Mouse (Mus musculus) cerebellum, adult 2 months (tissue): Measurements from ENCODE around the gene Slc41a3. TPM values are rescaled to one million over a fixed set of nuclear protein-coding genes. Genes with fewer than 3 reads are reported as not detected.

Experiments
- DNase-seq, 2 experiments: peaks; one replicate each; pipeline ENCODE4 v3.0.0; 2021
- H3K27ac ChIP-seq: fragments of 200-500 bp; 2 replicates; pipeline ENCODE4 v1.5.1; 2012; ENCODE audit warnings: low read length, control low read depth, inconsistent platforms; ENCODE audit not compliant: insufficient read depth
- H3K27me3 ChIP-seq: fragments of 200-500 bp; 2 replicates; pipeline ENCODE4 v1.6.1; 2012; ENCODE audit warnings: inconsistent platforms, mild to moderate bottlenecking, low read length, moderate library complexity; ENCODE audit not compliant: control insufficient read depth, insufficient read depth
- H3K4me1 ChIP-seq: fragments of 200-500 bp; 2 replicates; pipeline ENCODE4 v1.6.1; 2011; ENCODE audit warnings: low read length; ENCODE audit not compliant: control insufficient read depth, insufficient read depth
- H3K4me3 ChIP-seq: fragments of 200-500 bp; replicated peaks from 2 replicates; pipeline ENCODE3; 2011; ENCODE audit warnings: mild to moderate bottlenecking, low read depth, low read length, control low read depth; ENCODE audit not compliant: insufficient read depth
- CTCF ChIP-seq: fragments of 200-500 bp; IDR thresholded peaks from 2 replicates; pipeline ENCODE4 v1.5.1; 2011; ENCODE audit warnings: low read depth, mild to moderate bottlenecking, control low read depth, low read length, moderate library complexity, borderline replicate concordance; ENCODE audit not compliant: insufficient read depth
- POLR2A ChIP-seq: fragments of 200-500 bp; IDR thresholded peaks from 2 replicates; pipeline ENCODE4 v1.6.1; 2011; ENCODE audit warnings: low read length, control low read depth, borderline replicate concordance; ENCODE audit not compliant: insufficient read depth
- WGBS: fragments of 180-500 bp; shearing (Covaris S2); methylation state at CpG from one replicate; pipeline ENCODE4 v1.1.7; 2018; 5-methylcytosine and 5-hydroxymethylcytosine counted together
- polyA plus RNA-seq: library from polyadenylated mRNA; depleted of rRNA; stranded (reverse); fragments of >200 nt; gene quantifications from 2 replicates; pipeline ENCODE4 v1.2.3, GENCODE M21; 2012

The Slc41a3 gene
- polyA plus RNA-seq, 1 experiment = 32.8 TPM

DNA sequence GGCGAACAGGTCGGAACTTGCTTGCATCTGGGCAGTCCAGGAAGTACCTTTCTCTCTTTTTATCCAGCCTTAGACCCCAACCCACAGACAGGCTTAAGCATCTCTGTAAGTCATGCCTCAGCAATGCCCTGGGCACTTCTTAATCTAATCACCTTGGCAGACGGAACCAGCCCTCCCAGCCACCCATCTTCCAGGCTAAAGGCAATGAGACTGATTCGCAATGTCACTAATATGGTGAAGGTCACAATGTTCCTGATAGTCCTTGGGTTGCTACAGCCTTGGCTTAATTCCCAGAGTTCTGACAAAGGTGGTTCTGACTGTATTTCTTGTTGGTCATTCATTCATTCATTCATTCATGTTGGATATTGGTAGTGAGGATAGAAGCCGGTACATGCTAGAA, 5.7 kb downstream of the Slc41a3 start:
- H3K4me3 ChIP-seq = no peak overlapping the region
- no peak overlapping the region for H3K27ac ChIP-seq
- no peaks in the 10 kb centered on the region for H3K27me3 ChIP-seq
- WGBS = 97% methylated on average over 5 of the region's 5 CpGs
- TF ChIP-seq CTCF (no peak), POLR2A (no peak)
- H3K4me1 ChIP-seq = peaks cover under 1% of the 10 kb centered on the region; the same call in 1 of the 2 replicates
- no peak for DNase-seq

DNA sequence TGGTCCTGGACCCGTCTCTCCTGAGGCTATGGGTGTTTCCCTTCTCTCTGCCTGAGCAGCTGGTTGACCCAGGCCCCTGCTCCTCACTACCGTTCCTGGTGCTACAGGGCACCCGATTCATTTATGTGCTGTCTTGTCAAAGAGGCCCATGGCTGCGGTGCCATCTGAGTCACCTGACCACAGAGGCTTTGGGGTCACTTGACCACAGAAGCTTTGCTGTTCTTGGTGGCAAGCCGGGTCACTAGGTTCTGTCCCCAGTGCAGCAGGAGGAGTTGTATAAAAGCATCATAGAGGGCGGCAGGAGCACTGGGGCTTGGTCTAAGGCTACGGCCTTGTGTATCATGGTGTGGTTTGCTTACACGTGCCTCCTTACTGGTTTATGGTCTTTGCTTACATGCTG, 8.8 kb downstream of the Slc41a3 start:
- no peak overlapping the region for H3K4me3 ChIP-seq
- H3K4me1 ChIP-seq = peaks cover 5% of the 10 kb centered on the region; the same call in 1 of the 2 replicates
- H3K27ac ChIP-seq = no peak overlapping the region
- TF ChIP-seq CTCF (no peak), POLR2A (no peak)
- no peaks in the 10 kb centered on the region for H3K27me3 ChIP-seq
- no peak for DNase-seq
- 88% methylated on average over 8 of the region's 8 CpGs for WGBS

DNA sequence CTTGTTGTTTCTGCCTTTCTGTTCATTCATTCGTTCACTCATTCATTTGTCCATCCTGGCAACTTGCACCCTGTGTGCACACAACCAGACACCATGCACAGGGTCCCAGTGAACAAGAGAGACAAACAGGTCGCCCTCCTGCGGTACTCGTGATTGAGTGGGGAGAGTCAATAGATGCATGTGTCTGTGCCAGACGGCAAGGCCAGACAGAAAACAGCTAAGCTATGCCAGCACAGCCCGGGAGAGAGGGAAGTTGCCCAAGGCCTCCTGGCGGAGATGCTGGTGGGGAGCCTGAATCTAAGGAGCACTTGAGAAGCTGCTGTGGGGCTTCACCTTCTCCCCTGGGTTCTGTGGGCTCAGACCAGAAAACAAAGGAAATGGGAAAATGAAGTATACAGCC, 10.8 kb downstream of the Slc41a3 start:
- no peak overlapping the region for H3K4me3 ChIP-seq
- no peaks in the 10 kb centered on the region for H3K27me3 ChIP-seq
- TF ChIP-seq CTCF = no peak
- TF ChIP-seq POLR2A = no peak
- peak in 1 of 2 experiments; percentile 26 for DNase-seq
- 41% methylated on average over 7 of the region's 7 CpGs for WGBS
- H3K4me1 ChIP-seq = peaks cover 12% of the 10 kb centered on the region
- no peak overlapping the region for H3K27ac ChIP-seq

DNA sequence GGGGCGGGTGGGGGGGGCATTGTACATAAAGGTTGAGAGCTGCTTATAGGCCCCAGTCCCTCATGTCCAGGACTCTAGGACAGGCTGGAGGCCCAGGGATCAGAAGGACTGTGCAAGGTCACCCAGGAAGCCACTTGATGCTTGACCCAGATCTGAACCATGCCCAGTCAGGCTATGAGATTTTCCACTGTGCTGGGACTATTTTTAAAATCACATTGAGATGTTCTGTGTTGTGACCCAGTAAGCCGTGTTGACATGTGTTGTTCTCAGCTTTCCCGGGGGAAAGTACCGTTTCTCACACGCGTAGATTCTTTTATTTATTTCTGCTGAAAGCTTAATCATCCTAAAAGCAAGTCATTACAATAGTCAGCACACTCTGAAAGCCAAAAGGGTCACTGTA, 11.5 kb downstream of the Slc41a3 start:
- peak in 1 of 2 experiments; percentile 39 for DNase-seq
- TF ChIP-seq POLR2A (no peak), CTCF (no peak)
- Histone ChIP-seq H3K4me1 (peaks cover 17% of the 10 kb centered on the region), H3K27ac (no peak overlapping the region), H3K4me3 (no peak overlapping the region), H3K27me3 (no peaks in the 10 kb centered on the region)
- 80% methylated on average over 6 of the region's 6 CpGs for WGBS

DNA sequence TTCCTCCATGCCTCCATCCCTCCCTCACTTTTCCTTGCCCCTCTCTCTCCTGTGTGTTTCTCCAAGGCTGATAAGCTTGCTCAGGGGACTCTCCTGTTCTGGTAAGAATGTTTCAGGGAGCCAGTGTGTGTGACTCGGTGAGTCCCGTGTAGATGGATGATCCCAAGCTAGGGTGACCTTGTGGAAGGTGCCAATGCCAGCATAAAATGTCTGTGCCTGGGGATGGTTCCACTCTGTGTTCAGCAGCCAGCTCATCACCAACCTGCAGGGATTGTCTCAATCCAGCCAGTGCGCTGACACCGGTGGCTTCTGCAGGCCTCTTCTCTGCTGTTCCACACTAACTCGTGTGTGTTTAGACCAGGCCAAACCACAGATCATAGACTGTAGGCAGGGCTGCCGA, 12.0 kb downstream of the Slc41a3 start:
- no peak for DNase-seq
- Histone ChIP-seq H3K4me1 (peaks cover 19% of the 10 kb centered on the region), H3K4me3 (no peak overlapping the region), H3K27ac (no peak overlapping the region), H3K27me3 (no peaks in the 10 kb centered on the region)
- 93% methylated on average over 6 of the region's 6 CpGs for WGBS
- TF ChIP-seq CTCF = no peak
- TF ChIP-seq POLR2A = no peak

DNA sequence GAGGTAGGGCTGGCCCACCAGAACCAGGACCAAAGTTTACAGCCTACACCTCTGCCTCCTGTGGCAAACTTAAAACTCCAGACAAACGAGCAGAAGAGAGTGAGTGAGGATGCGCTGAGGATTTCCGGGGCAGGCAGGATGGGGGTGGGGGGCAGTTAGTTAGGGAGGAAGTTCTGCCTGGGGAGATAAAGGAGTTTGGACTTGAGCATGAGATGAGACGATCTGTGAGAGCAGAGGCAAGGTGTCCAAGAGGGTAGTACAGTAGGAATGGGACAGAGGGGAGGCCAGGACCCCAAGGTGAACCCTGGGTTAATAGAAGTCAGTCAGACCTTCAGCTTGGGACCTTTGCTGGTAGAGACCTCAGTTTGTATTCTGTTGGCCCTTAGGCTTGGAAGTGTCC, 13.7 kb downstream of the Slc41a3 start:
- no peak for TF ChIP-seq POLR2A
- Histone ChIP-seq H3K27me3 (no peaks in the 10 kb centered on the region), H3K27ac (no peak overlapping the region), H3K4me3 (no peak overlapping the region), H3K4me1 (peaks cover 19% of the 10 kb centered on the region)
- WGBS = 89% methylated on average over 4 of the region's 4 CpGs
- no peak for DNase-seq

DNA sequence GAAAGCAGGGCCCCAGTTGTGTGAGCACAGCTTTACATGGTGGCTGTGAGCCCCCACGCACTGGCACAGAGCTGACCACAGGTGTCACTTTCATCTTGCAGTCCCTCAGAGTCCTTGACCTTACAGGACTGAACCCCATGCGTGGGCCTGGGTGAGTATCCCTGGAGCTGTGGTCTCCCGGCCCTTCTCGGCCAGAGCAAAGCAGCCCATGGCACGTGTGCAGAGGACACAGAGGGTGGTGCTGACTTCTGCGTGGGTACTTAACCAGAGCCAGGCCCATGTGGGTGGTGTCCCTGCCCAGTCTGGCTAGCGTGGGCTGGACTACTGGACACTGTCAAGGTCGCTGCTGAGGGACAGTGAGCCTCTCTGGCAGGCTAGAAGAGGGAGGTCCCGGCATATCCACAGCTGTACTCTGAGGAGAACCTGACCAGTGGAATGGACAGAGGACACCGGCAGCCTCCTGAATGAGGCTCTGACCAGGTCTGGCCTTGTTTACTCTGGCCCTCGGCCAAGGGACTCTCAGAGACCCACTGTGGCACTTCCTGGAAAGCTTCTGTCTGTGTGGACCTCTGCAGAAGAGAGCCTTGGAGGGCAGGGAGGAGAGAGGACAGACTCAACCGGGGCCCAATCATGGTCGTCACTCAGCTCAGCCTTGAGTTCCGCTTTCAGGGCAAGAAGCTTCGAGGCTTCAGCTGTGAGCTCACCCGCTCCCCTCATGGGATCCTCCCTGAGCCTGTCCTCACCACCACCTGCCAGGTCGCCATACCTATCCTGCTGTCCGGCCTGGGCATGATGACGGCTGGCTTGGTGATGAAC, 14.5 kb downstream of the Slc41a3 start:
- H3K4me3 ChIP-seq = no peak overlapping the region
- H3K4me1 ChIP-seq = peaks cover 19% of the 10 kb centered on the region
- 65% methylated on average over 19 of the region's 19 CpGs for whole genome bisulfite sequencing
- H3K27ac ChIP-seq = no peak overlapping the region
- no peak for DNase-seq
- TF ChIP-seq POLR2A = no peak
- no peak for TF ChIP-seq CTCF
- no peaks in the 10 kb centered on the region for H3K27me3 ChIP-seq

DNA sequence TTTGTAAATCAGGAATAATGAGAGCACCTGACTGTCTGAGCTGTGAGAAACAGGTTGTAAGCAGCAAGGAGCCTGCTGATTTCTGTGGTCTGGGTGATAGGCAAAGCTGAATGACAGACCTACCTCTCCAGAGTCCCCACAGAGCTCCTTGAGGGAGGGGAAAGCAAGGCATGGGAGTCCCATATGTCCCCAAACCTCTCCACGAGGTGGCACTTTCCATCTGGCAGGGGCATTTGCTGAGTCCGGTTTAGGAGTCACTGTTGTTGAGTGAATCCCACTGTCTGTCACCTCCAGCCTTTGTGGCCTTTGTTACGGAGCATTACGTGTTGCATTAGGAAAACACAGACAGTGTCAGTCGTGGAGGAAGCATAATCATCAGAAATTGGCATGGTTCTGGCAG, 15.4 kb downstream of the Slc41a3 start:
- Histone ChIP-seq H3K4me1 (peaks cover 19% of the 10 kb centered on the region), H3K27ac (no peak overlapping the region), H3K4me3 (no peak overlapping the region), H3K27me3 (no peaks in the 10 kb centered on the region)
- WGBS = 67% methylated on average over 5 of the region's 5 CpGs
- no peak for DNase-seq
- TF ChIP-seq POLR2A (no peak), CTCF (no peak)
